9 mouse cellular contexts compared by ENCODE assay signal in genomic region chr3:27155051-27155855, GRCm38 (mm10). TPM values are rescaled to one million over a fixed set of nuclear protein-coding genes. Genes with fewer than 3 reads are reported as not detected.
DNase-seq lines count a peak whose midpoint lies in the region; ATAC-seq and TF ChIP-seq lines count a peak whose summit lies in the region.
"Had no signal": no experiment of that assay in that cellular context is flagged by ENCODE, and none has a peak within 500 bp of the region (broad histone marks: within the 10 kb centered on the region; RNA-seq: fewer than 3 reads in every experiment).

No protein-coding gene starts in this region.

- no peaks in the 10 kb centered on the region for H3K79me2 ChIP-seq in liver, adult 2 months (ENCODE audit: control insufficient read depth, insufficient read depth, low read length)

- no peaks in the 10 kb centered on the region for H3K36me3 ChIP-seq in heart, embryonic 16.5 days (ENCODE audit: control insufficient read depth, insufficient read depth)
- H3K36me3 ChIP-seq in liver, adult 2 months (ENCODE audit: control insufficient read depth, insufficient read depth, low read length): no peaks in the 10 kb centered on the region
- no peaks in the 10 kb centered on the region for H3K36me3 ChIP-seq in stomach, embryonic 16.5 days (ENCODE audit: control insufficient read depth, insufficient read depth, low read length)
- H3K36me3 ChIP-seq in midbrain, postnatal 0 days (ENCODE audit: insufficient read depth, low read length): no peaks in the 10 kb centered on the region

- H3K27me3 ChIP-seq in heart, embryonic 16.5 days (ENCODE audit: control insufficient read depth, insufficient read depth, low read length): no peaks in the 10 kb centered on the region
- no peaks in the 10 kb centered on the region for H3K27me3 ChIP-seq in liver, adult 2 months (ENCODE audit: control insufficient read depth, insufficient read depth, low read length)
- H3K27me3 ChIP-seq in stomach, embryonic 16.5 days (ENCODE audit: control insufficient read depth, insufficient read depth, low read length): no peaks in the 10 kb centered on the region
- H3K27me3 ChIP-seq in midbrain, postnatal 0 days (ENCODE audit: insufficient read depth, low read length): no peaks in the 10 kb centered on the region

- peak overlapping the region; percentile 93 for H3K27ac ChIP-seq in heart, embryonic 16.5 days (ENCODE audit: low read length)
- peak overlapping the region; percentile 61; the same call in 1 of the 2 replicates for H3K27ac ChIP-seq in liver, adult 2 months (replicated peaks; ENCODE audit: insufficient read depth, low read depth, low read length)
- peak overlapping the region; percentile 73 for H3K27ac ChIP-seq in stomach, embryonic 16.5 days (ENCODE audit: low read length)
- H3K27ac ChIP-seq in midbrain, postnatal 0 days (ENCODE audit: low read depth, low read length): no peak overlapping the region
- H3K27ac ChIP-seq: heart, adult 2 months had no signal

- peak; percentile 14 for DNase-seq in adrenal gland, postnatal 14 days
- no peak for DNase-seq in adrenal gland, postnatal 10 days
- DNase-seq in MN1 (ENCODE audit: low spot score): peak; percentile 15
- peak; percentile 12 for DNase-seq in liver, adult 2 months (ENCODE audit: extremely low read depth, low read depth, low spot score)
- DNase-seq in midbrain, postnatal 0 days (ENCODE audit: low spot score): no peak
- DNase-seq in spleen, postnatal 10 days (ENCODE audit: low spot score in 2 of 2): no peak

- peak overlapping the region; percentile 30 for H3K9ac ChIP-seq in heart, embryonic 16.5 days (ENCODE audit: low read length)
- H3K9ac ChIP-seq in liver, adult 2 months (ENCODE audit: low read depth, low read length): no peak overlapping the region
- no peak overlapping the region for H3K9ac ChIP-seq in stomach, embryonic 16.5 days (ENCODE audit: low read length)
- H3K9ac ChIP-seq in midbrain, postnatal 0 days (replicated peaks; ENCODE audit: low read length, poor library complexity, severe bottlenecking): no peak overlapping the region

- WGBS in heart, embryonic 16.5 days: 18% methylated on average over 6 of the region's 6 CpGs
- 37% methylated on average over 6 of the region's 6 CpGs for WGBS in liver, adult 2 months
- WGBS in stomach, embryonic 16.5 days: 23% methylated on average over 6 of the region's 6 CpGs
- 25% methylated on average over 6 of the region's 6 CpGs for WGBS in midbrain, postnatal 0 days

- peaks cover 24% of the 10 kb centered on the region for H3K4me1 ChIP-seq in heart, embryonic 16.5 days (ENCODE audit: control insufficient read depth, insufficient read depth, low read length)
- peaks cover 9% of the 10 kb centered on the region for H3K4me1 ChIP-seq in liver, adult 2 months (ENCODE audit: control insufficient read depth, insufficient read depth, low read length)
- H3K4me1 ChIP-seq in stomach, embryonic 16.5 days (ENCODE audit: control insufficient read depth, insufficient read depth, low read length): peaks cover 12% of the 10 kb centered on the region; the same call in 1 of the 2 replicates
- H3K4me1 ChIP-seq in midbrain, postnatal 0 days (ENCODE audit: insufficient read depth, low read length): no peaks in the 10 kb centered on the region; the same call in 1 of the 2 replicates

- H3K4me2 ChIP-seq in heart, embryonic 16.5 days (ENCODE audit: low read depth, low read length): peak overlapping the region; percentile 22; the same call in 1 of the 2 replicates
- no peak overlapping the region for H3K4me2 ChIP-seq in stomach, embryonic 16.5 days (ENCODE audit: low read depth, low read length)
- H3K4me2 ChIP-seq in midbrain, postnatal 0 days (ENCODE audit: low read depth, low read length, poor library complexity, severe bottlenecking): no peak overlapping the region

- TF ChIP-seq CTCF in liver, adult 2 months (IDR thresholded peaks at IDR 0.05; ENCODE audit: low read depth, low read length): no peak
- TF ChIP-seq CTCF in midbrain, postnatal 0 days (IDR thresholded peaks at IDR 0.05): no peak

- ATAC-seq in heart, embryonic 16.5 days (replicated peaks; ENCODE audit: extremely low read depth, insufficient read depth, low FRiP score): no peak
- ATAC-seq in stomach, embryonic 16.5 days (ENCODE audit: insufficient read depth, low FRiP score): peak; percentile 31; the same call in 1 of the 2 replicates
- ATAC-seq in midbrain, postnatal 0 days (ENCODE audit: low FRiP score): no peak

- H3K4me3 ChIP-seq in heart, embryonic 16.5 days (ENCODE audit: low read length): no peak overlapping the region
- no peak overlapping the region for H3K4me3 ChIP-seq in liver, adult 2 months (ENCODE audit: insufficient read depth, low read depth, low read length)
- H3K4me3 ChIP-seq in stomach, embryonic 16.5 days (replicated peaks; ENCODE audit: low read length): no peak overlapping the region
- H3K4me3 ChIP-seq in midbrain, postnatal 0 days (ENCODE audit: low read depth, low read length): no peak overlapping the region
- H3K4me3 ChIP-seq: heart, adult 2 months had no signal

- no peaks in the 10 kb centered on the region for H3K9me3 ChIP-seq in heart, embryonic 16.5 days (replicated peaks; ENCODE audit: control insufficient read depth, low read length)
- H3K9me3 ChIP-seq in stomach, embryonic 16.5 days (replicated peaks; ENCODE audit: control insufficient read depth, low read length): no peaks in the 10 kb centered on the region
- no peaks in the 10 kb centered on the region for H3K9me3 ChIP-seq in midbrain, postnatal 0 days (ENCODE audit: low read length)

- TF ChIP-seq POLR2A in liver, adult 2 months (IDR thresholded peaks at IDR 0.05; ENCODE audit: extremely low read depth, insufficient read depth, low read length): no peak

RNA-seq across cellular contexts. Expression of gene Ect2, which starts 1.6 kb away (rescaled TPM):
- 12.6 and 13.6 TPM in 2 replicates for total RNA-seq in adrenal gland, postnatal 14 days (2021)
- 10 to 100 TPM; 13.2 to 17.2 TPM for total RNA-seq in adrenal gland, postnatal 10 days (2021)
- 36.8 and 38.4 TPM in 2 replicates for polyA plus RNA-seq in heart, embryonic 16.5 days (2015; fragmentation: Nextera tagmentation; extraction: Ambion mirVana)
- total RNA-seq in liver, adult 2 months (2014; rRNA removed): 1.8 and 2.2 TPM in 2 replicates
- polyA plus RNA-seq in liver, adult 2 months (2012; rRNA removed): 0.34 and 0.56 TPM in 2 replicates
- polyA plus RNA-seq in stomach, embryonic 16.5 days (2015; fragmentation: Nextera tagmentation; extraction: Ambion mirVana): 45.7 and 47.3 TPM in 2 replicates
- 2.8 and 3.9 TPM in 2 replicates for total RNA-seq in midbrain, postnatal 0 days (2014; rRNA removed)
- polyA plus RNA-seq in midbrain, postnatal 0 days (2015; fragmentation: Nextera tagmentation; extraction: Ambion mirVana): 2.2 and 2.5 TPM in 2 replicates

RNA-seq across cellular contexts. Expression of gene Nceh1, which starts 27.5 kb away (rescaled TPM):
- total RNA-seq in adrenal gland, postnatal 14 days (2021): 87.5 and 88.1 TPM in 2 replicates
- 10 to 100 TPM; 65.9 to 80.9 TPM for total RNA-seq in adrenal gland, postnatal 10 days (2021)
- polyA plus RNA-seq in heart, embryonic 16.5 days (2015; fragmentation: Nextera tagmentation; extraction: Ambion mirVana): 22.3 and 26.5 TPM in 2 replicates
- total RNA-seq in liver, adult 2 months (2014; rRNA removed): 18.2 and 32.5 TPM in 2 replicates
- polyA plus RNA-seq in liver, adult 2 months (2012; rRNA removed): 7.9 and 8.9 TPM in 2 replicates
- 7.5 and 8.6 TPM in 2 replicates for polyA plus RNA-seq in stomach, embryonic 16.5 days (2015; fragmentation: Nextera tagmentation; extraction: Ambion mirVana)
- 33.6 and 34.0 TPM in 2 replicates for total RNA-seq in midbrain, postnatal 0 days (2014; rRNA removed)
- 30.2 and 33.4 TPM in 2 replicates for polyA plus RNA-seq in midbrain, postnatal 0 days (2015; fragmentation: Nextera tagmentation; extraction: Ambion mirVana)

Comparison
In these comparisons a context has a peak if more than half of its experiments do, and no peak if none do; other contexts are left out.
1. DNase-seq: peak in adrenal gland, postnatal 14 days (single experiment), MN1 (single experiment) and liver, adult 2 months (single experiment); none in adrenal gland, postnatal 10 days (single experiment), midbrain, postnatal 0 days (single experiment) and spleen, postnatal 10 days (0 of 2).